Mouse (Mus musculus): ENCODE measurements around the gene Zfp37.
"Not testable (repeated sequence)": the region's sequence is repeated elsewhere in the genome, so short reads cannot be mapped to it uniquely, and the experiment has no call there.

Gene Zfp37

GRCm38 (mm10) chr4:62230769-62231168 is at the start of gene Zfp37:
TSS of gene Zfp37 (minus strand) at chr4:62231047.
- DNase-seq (ENCODE audit: inconsistent ontology term), result no peak

GRCm38 (mm10) chr4:62278081-62278480 is 47.2 kb upstream of the Zfp37 start:
- DNase-seq (ENCODE audit: inconsistent ontology term), result no peak

DNA sequence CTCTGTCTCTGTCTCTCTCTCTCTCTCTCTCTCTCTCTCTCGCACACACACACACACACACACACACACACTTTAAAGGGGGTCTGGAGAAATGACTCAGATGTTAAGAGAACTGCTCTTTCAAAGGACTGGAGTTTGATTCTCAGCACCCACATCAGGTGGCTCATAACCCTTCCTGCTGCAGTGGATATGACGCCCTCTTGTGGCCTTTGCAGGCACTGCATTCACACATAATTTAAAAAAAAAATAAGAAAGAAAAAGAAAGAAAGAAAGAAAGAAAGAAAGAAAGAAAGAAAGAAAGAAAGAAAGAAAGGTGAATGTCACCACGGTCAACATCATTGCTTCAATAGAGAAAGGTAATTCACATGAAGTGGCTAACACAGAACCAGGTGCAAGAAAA is 46.4 kb upstream of the Zfp37 start:
- no peak for DNase-seq (ENCODE audit: inconsistent ontology term)

GRCm38 (mm10) chr4:62276642-62277041 is 45.8 kb upstream of the Zfp37 start:
- DNase-seq (ENCODE audit: inconsistent ontology term), result no peak

DNA sequence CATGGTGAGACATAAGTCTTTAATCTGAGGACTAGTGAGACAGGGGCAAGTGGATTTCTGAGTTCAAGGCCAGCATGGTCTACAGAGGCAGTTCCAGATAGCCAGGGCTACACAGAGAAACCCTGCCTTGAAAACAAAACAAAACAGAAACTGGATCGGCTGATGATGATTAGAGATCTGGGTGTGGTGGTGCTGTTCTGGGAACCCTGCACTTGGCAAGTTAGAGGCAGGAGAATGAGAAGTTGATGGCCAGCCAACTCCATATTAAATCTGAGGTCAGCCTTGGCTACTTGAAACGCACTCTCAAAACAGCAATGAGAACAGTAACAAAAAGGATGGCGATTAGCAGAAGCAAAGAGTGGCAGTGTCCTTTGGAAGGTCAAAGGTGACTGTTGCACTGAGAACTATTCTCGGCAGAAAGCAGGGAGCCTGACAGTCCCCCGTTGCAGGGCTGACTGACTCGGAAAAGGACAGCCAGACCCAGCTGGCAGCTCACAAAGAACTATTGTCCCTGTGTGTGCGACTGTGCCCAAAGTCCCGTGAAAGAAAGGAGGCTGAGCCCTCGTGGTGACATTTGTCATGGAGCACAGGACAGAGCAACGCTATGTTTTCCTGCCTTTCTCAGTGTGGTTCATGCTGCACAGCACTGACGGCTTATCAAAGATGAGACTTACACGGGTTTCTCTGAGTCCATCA is 44.1 kb upstream of the Zfp37 start:
- DNase-seq (ENCODE audit: inconsistent ontology term), result peak; percentile 85

DNA sequence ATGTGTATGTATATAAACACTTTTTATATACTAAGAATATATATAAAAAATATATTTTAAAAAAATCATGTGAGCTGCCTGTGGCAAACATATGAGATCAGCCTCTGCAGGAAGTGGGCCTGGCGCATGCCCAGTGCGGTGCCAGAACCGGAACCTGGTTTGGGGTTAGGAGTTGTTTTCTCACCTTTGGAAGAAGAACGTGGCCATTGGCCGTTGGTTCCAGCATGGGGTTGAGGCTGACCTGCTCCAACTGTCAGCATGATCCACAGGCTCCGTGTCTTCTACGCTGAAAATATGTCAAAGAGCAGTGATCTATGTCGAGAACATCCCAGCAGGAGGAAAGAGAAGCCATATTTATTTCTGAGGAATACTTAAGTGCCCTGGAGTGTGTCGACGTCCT is 43.1 kb upstream of the Zfp37 start:
- no peak for DNase-seq (ENCODE audit: inconsistent ontology term)

- DNase-seq (ENCODE audit: inconsistent ontology term), result no peak
Measured at GRCm38 (mm10) chr4:62272696-62273095, 41.8 kb upstream of the Zfp37 start.

DNA sequence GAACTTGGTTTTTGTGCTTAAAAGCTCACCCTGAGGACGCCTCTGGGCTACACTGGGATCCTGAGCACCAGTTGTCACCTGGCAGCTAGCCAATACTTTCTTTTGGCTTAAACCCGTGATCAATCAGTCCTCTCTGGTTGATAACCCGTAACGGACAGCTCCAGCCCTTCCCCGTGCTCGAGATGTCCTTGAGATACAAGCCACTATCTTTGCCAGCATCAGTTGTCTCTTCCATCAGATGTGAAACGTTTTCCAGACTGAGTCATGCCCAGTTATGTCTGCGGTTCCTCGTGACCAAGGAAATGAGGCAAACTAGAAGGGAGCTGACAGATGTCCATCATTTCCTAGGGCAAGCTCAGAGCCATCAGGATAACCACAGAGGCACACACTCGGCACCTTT is 36.3 kb upstream of the Zfp37 start:
- no peak for DNase-seq (ENCODE audit: inconsistent ontology term)

- DNase-seq (ENCODE audit: inconsistent ontology term), result not testable (repeated sequence)
Measured at GRCm38 (mm10) chr4:62266016-62266415, 35.2 kb upstream of the Zfp37 start.

DNA sequence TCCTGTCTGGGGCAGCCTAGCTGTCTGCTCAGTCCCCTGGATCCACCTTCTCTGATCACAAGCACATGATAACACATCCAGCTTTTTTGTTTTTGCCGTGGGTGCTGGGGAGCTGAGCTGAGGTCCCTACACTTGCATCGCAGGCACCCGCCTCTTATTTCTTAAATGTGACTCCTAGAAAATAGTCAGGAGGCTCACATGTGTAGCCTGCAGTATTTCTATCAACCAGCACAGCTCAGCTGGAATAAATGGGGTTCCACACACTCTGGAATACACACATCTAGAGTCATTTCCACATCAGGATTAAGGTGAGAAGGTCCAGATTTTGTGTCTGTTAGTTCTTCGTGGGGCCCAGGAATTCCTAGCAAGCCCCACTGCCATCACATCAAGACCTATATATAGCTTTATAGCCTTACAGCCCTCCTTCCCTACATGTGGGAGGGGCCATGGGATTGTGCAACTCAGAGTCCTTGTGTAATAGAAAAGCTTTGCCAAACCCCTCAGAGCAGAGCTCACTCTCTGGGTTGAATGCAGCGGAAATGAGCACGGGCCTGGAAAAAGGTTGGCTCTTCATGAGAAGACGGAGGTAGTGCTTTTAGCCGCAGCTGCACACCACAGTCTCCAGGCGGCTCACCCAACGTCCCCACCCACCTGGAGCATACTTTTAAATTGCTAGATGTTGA is 34.4 kb upstream of the Zfp37 start:
- no peak for DNase-seq (ENCODE audit: inconsistent ontology term)

DNA sequence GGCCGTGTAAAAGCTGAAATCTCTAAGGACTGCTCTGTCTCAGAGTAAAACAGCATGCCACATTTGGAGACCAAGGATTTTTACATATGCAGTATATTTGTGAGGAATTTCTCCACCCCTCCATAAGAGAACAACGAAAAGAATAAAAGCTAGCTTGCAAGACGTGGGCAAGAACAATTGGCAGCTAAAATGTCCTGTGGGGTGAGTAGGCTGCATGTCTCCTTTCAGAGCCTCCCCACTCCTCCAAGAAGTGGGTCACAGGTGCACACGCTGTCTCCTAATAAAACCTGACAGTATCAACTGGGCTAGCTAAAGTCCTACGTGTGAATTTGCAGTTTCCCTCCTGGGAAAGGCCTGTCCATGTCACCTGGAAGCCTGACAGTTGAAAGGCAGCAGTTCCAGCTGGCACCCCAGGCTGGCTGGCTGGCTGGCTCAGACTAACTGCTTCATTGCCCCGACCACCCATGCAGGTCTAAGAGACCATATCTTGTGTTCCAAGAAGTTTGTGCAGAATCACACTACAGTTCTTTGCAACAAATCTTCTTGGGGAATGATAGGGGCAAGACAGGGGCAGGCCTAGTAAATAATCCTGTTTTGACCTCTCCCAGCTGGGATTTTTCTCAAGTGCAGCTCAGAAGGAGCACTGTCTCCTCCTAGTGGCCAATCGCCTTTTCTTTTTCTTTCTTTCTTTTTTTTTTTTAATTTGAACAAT is 32.4 kb upstream of the Zfp37 start:
- peak; percentile 36 for DNase-seq (ENCODE audit: inconsistent ontology term)

DNA sequence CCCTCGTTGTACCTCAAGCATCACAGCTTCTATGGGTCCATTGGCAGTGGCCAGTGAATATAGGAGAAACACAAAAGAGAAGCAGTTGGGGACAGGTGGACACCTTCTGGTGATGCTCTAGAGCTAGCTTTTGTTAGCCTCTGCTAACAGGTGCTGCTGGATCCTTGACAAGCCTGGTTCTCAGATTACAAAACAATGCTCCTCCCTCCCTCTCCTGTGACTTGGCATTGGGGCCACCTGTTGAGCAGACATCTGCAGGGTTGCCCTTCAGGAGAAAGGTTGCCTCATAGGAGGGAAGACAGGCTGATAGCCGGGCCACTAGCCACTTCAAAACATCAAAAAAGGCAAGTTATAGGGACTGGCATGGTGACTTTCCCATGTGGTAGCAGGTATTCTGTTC is 31.4 kb upstream of the Zfp37 start, which contains the start of gene Slc31a2:
Gene Slc31a2, plus strand, starts transcription at position 287 of the 400 bp plus-strand sequence.
- DNase-seq (ENCODE audit: inconsistent ontology term), result no peak

GRCm38 (mm10) chr4:62256931-62257330 is 26.1 kb upstream of the Zfp37 start:
- DNase-seq (ENCODE audit: inconsistent ontology term), result no peak

- DNase-seq (ENCODE audit: inconsistent ontology term), result no peak
Measured at GRCm38 (mm10) chr4:62254551-62254950, 23.7 kb upstream of the Zfp37 start.

DNA sequence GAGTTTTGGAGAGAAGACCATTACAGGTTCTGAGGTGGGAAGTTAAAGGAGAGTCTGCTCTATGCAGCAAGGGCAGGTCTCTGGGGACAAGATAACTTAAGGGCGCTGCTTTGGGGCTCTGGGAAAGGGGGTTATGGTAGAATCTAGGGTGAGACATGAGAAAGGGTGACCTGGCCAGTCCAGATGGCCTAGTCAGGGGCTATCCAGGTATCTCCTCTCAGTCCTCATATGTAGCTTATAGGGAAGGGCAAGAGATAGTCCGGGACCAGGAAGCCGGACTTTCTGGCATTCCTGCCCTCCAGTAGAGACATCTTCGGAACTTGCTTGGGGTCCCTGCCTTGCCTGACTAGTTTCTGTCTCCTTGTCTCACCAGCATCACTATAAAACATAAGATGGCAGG is 20.9 kb upstream of the Zfp37 start:
- DNase-seq (ENCODE audit: inconsistent ontology term), result no peak

GRCm38 (mm10) chr4:62250896-62251544 is 20.2 kb upstream of the Zfp37 start:
- no peak for DNase-seq (ENCODE audit: inconsistent ontology term)

DNA sequence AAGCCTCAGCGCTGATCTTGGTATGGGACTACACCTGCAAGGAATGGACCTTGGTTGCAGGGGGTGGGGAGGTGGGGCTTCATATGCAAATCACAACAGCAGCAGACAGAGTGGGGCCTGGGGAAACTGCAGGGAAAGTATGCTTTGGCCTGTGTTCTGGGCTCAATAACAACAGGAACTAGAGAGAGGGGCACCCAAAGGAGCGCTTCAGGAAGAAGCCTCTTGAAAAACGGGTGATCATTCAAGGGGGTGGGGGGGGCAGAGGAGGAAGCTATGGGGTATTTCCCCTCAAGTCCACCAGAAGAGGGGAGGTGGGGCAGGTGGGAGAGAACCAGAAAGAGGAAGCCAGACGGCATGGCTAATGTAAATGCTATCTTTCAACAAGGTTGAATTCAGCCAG is 17.5 kb upstream of the Zfp37 start:
- no peak for DNase-seq (ENCODE audit: inconsistent ontology term)

- DNase-seq (ENCODE audit: inconsistent ontology term), result no peak
Measured at GRCm38 (mm10) chr4:62240586-62240985, 9.7 kb upstream of the Zfp37 start.

DNA sequence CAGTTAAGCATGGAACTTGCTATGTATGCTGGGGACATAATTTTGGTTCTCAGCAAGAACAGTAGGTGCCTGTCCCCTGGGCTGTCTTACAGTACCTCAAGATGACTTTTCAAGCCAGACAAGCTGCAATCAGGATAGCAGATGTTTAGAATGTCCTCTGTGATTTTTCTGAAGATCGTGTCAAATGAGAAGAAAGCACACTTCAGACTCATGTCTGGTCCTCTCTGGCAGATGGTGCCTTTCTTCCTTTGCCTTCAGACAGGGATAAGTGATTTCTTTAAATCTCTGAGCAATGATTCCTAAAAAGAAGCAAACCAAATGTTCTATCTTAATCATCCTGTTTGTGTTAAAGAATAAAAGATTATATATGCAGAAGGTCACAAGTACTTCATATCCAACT is 694 bp downstream of the Zfp37 start:
- no peak for DNase-seq (ENCODE audit: inconsistent ontology term)

DNA sequence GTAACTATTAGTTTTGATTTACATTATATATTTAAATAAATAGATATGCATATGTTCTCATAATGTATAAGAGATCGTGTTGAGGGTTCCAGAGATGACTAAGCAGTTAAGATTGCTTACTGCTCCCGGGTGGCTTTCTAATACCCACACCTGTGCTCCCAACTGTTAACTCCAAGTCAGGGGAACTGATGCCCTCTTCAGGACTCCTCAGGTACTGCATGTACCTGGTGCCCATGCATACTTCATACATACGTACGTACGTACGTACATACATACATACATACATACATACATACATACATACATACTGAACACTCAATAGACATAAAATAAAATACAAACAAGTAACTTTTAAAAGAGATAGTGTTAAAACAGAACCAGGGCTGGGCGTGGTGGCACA is 1.4 kb downstream of the Zfp37 start:
- no peak for DNase-seq (ENCODE audit: inconsistent ontology term)

- DNase-seq (ENCODE audit: inconsistent ontology term), result peak; percentile 38
Measured at GRCm38 (mm10) chr4:62228391-62228790, 2.5 kb downstream of the Zfp37 start.

DNA sequence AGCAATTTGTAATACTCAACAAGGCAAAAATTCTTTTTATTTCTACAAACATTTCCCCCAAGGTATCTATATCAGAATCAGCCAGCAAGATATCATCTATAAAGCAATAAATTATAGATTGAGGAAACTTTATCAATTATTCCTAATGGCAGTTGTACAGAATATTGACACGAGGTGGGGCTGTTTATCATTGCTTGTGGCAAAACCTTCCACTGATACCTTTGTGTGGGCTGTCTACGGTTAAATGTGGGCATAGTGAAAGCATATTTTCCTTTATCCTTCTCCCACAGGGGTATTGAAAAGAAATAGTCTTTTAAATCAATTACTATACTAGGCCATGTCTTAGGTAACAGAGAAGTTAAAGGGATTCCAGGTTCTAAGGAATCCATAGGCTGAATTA is 17.4 kb downstream of the Zfp37 start:
- DNase-seq (ENCODE audit: inconsistent ontology term), result no peak

All from Muller cell, postnatal 12 days (primary cell).